Mouse (Mus musculus): ENCODE measurements around the gene Jph2. TPM values are rescaled to one million over a fixed set of nuclear protein-coding genes. Genes with fewer than 3 reads are reported as not detected.

Jph2 gene
- polyA plus RNA-seq (2014; fragmentation: Nextera tagmentation; extraction: Ambion mirVana), result 0.16 and 0.45 TPM in 2 replicates

DNA sequence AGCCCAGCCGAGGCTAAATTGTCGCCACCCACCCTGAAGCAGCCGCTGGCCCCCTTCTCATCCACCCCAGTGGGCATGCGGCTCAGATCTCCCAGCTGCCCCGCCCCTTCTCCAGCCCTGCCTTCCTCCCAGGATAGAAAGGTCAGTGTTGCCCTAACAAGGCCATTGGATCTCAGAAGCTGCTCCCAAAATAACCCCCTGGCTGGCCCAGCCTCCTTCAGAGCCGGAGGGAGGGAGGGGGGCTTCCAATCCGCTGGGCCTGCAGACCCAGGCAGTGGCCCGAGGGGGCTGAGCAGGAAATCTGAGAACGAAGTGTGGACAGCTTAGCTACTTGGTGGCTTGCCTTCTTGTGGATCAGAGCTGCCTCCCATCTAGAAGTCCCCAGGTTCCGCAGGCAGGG is at the start of gene Jph2:
Gene Jph2, minus strand, starts transcription at position 89 of the 400 bp plus-strand sequence.
- no peaks in the 10 kb centered on the region for H3K27me3 ChIP-seq (ENCODE audit: control insufficient read depth, insufficient read depth, low read length)
- peak within 1 kb of the TSS; percentile 48; the same call in 1 of the 2 replicates for H3K9ac ChIP-seq (ENCODE audit: low read length)
- peak; percentile 75 for ATAC-seq (ENCODE audit: insufficient number of reproducible peaks, low FRiP score, low TSS enrichment, low read depth)
- peak within 1 kb of the TSS; percentile 37 for H3K4me2 ChIP-seq (ENCODE audit: low read depth, severe bottlenecking)
- peaks cover 11% of the 10 kb centered on the region; the same call in 1 of the 2 replicates for H3K4me1 ChIP-seq (ENCODE audit: control insufficient read depth, insufficient read depth, low read length)
- H3K27ac ChIP-seq (replicated peaks; ENCODE audit: low read depth, low read length), result no peak within 1 kb of the TSS
- H3K36me3 ChIP-seq (ENCODE audit: control insufficient read depth, insufficient read depth, low read length), result no peaks in the 10 kb centered on the region
- peak within 1 kb of the TSS; percentile 6; the same call in 1 of the 2 replicates for H3K4me3 ChIP-seq (ENCODE audit: low read depth, low read length)
- DNase-seq (ENCODE audit: low spot score), result peak; percentile 71
- WGBS, result 9% methylated on average over 10 of the region's 10 CpGs
- no peaks in the 10 kb centered on the region for H3K9me3 ChIP-seq (ENCODE audit: control insufficient read depth, low read length)

DNA sequence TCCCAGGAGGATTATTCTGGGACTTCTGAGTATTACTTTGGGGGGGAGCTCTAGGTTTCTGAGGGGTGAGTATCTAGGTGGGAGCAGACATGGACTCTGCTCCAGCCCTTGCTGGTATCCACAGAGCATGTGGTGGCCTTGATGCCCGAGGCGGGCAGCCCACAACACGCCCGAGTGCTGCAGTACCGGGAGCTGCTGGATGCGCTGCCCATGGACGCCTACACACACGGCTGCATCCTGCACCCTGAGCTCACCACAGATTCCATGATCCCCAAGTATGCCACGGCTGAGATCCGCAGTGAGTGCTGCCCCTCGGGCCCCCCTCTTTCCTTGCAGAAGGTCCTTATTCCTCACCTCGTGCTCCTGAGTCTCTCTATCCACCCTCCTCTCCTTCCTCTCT is 49.6 kb upstream of the Jph2 start:
- WGBS, result 86% methylated on average over 12 of the region's 12 CpGs
- DNase-seq (ENCODE audit: low spot score), result no peak
- no peak overlapping the region for H3K27ac ChIP-seq (replicated peaks; ENCODE audit: low read depth, low read length)
- no peak for ATAC-seq (ENCODE audit: insufficient number of reproducible peaks, low FRiP score, low TSS enrichment, low read depth)
- H3K36me3 ChIP-seq (ENCODE audit: control insufficient read depth, insufficient read depth, low read length), result no peaks in the 10 kb centered on the region
- no peaks in the 10 kb centered on the region for H3K9me3 ChIP-seq (ENCODE audit: control insufficient read depth, low read length)
- H3K4me1 ChIP-seq (ENCODE audit: control insufficient read depth, insufficient read depth, low read length), result no peaks in the 10 kb centered on the region
- no peak overlapping the region for H3K9ac ChIP-seq (ENCODE audit: low read length)
- no peak overlapping the region for H3K4me3 ChIP-seq (ENCODE audit: low read depth, low read length)
- no peaks in the 10 kb centered on the region for H3K27me3 ChIP-seq (ENCODE audit: control insufficient read depth, insufficient read depth, low read length)
- no peak overlapping the region for H3K4me2 ChIP-seq (ENCODE audit: low read depth, severe bottlenecking)

DNA sequence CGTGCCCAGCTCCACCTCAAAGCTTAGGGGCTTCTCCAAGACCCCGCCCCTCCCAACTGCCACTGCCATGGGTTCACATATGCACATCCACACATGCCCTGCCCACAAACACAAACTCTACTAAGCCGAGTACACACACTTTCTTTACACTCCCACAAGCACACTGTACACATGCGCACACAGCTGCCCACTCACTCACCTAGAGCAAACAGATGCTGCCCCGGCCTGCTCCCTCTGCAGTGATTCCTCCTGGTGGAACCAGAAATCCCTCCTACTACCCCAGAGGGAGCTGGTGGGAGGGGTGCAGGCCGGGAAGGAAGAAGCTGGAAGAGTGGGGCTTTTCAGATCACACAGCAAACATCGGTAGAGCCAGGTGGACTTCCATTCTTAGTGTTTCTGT is 46.2 kb upstream of the Jph2 start:
- WGBS, result 66% methylated on average over 7 of the region's 7 CpGs
- Histone ChIP-seq H3K4me2 (ENCODE audit: low read depth, severe bottlenecking) (no peak overlapping the region), H3K9ac (ENCODE audit: low read length) (no peak overlapping the region), H3K36me3 (ENCODE audit: control insufficient read depth, insufficient read depth, low read length) (no peaks in the 10 kb centered on the region), H3K4me1 (ENCODE audit: control insufficient read depth, insufficient read depth, low read length) (no peaks in the 10 kb centered on the region), H3K9me3 (ENCODE audit: control insufficient read depth, low read length) (no peaks in the 10 kb centered on the region), H3K4me3 (ENCODE audit: low read depth, low read length) (no peak overlapping the region), H3K27ac (replicated peaks; ENCODE audit: low read depth, low read length) (no peak overlapping the region), H3K27me3 (ENCODE audit: control insufficient read depth, insufficient read depth, low read length) (peaks cover 2% of the 10 kb centered on the region)
- ATAC-seq (ENCODE audit: insufficient number of reproducible peaks, low FRiP score, low TSS enrichment, low read depth) (no peak), DNase-seq (ENCODE audit: low spot score) (no peak)

DNA sequence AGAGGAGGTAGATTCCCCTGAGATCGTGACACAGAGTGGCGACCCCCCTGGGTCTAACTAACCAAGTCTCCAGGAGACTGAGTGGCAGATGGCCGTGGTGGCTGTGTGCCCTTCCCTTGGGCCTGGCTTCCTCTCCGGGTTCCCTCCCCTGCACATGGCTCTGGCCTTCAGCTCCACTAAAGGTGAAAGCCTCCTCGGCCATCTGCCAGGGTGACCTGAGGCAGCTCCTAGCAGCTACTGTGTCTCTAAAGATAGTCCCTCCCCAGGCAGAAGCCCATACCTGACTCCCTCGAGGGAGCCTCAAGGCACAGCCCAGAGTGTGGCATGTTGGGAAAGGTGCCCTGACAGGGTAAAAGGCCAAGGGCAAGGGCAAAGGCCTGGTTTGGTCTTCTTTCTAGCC is 45.8 kb upstream of the Jph2 start:
- 74% methylated on average over 6 of the region's 6 CpGs for WGBS
- H3K27ac ChIP-seq (replicated peaks; ENCODE audit: low read depth, low read length), result no peak overlapping the region
- H3K9ac ChIP-seq (ENCODE audit: low read length), result no peak overlapping the region
- H3K4me3 ChIP-seq (ENCODE audit: low read depth, low read length), result no peak overlapping the region
- peaks cover 6% of the 10 kb centered on the region for H3K27me3 ChIP-seq (ENCODE audit: control insufficient read depth, insufficient read depth, low read length)
- no peaks in the 10 kb centered on the region for H3K36me3 ChIP-seq (ENCODE audit: control insufficient read depth, insufficient read depth, low read length)
- H3K4me1 ChIP-seq (ENCODE audit: control insufficient read depth, insufficient read depth, low read length), result peaks cover under 1% of the 10 kb centered on the region; the same call in 1 of the 2 replicates
- ATAC-seq (ENCODE audit: insufficient number of reproducible peaks, low FRiP score, low TSS enrichment, low read depth), result no peak
- no peaks in the 10 kb centered on the region for H3K9me3 ChIP-seq (ENCODE audit: control insufficient read depth, low read length)
- no peak for DNase-seq (ENCODE audit: low spot score)
- no peak overlapping the region for H3K4me2 ChIP-seq (ENCODE audit: low read depth, severe bottlenecking)

DNA sequence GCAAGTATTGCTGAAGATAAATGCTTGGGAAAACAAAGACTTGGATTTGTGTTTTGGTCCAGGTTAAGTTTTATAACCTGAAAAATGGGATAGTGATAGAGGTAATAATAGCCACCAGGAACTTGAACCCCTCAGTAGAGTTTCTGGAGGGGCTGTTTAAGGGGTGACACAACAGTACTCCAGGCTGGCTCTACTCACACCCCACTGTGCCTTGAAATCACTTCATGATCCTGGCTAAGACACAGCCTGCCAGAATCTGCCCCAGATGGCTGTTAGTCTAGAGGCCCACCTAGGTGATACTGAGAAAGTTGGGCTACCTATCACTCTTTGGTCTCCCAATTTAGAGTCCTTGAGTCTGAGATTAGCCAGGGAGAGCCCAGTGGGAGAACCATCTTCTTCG is 41.7 kb upstream of the Jph2 start:
- WGBS, result 76% methylated on average over 1 of the region's 1 CpGs
- no peaks in the 10 kb centered on the region for H3K9me3 ChIP-seq (ENCODE audit: control insufficient read depth, low read length)
- H3K27ac ChIP-seq (replicated peaks; ENCODE audit: low read depth, low read length), result no peak overlapping the region
- H3K4me3 ChIP-seq (ENCODE audit: low read depth, low read length), result no peak overlapping the region
- H3K36me3 ChIP-seq (ENCODE audit: control insufficient read depth, insufficient read depth, low read length), result no peaks in the 10 kb centered on the region
- ATAC-seq (ENCODE audit: insufficient number of reproducible peaks, low FRiP score, low TSS enrichment, low read depth) (no peak), DNase-seq (ENCODE audit: low spot score) (no peak)
- peaks cover 21% of the 10 kb centered on the region for H3K27me3 ChIP-seq (ENCODE audit: control insufficient read depth, insufficient read depth, low read length)
- no peak overlapping the region for H3K4me2 ChIP-seq (ENCODE audit: low read depth, severe bottlenecking)
- no peak overlapping the region for H3K9ac ChIP-seq (ENCODE audit: low read length)
- peaks cover 2% of the 10 kb centered on the region; the same call in 1 of the 2 replicates for H3K4me1 ChIP-seq (ENCODE audit: control insufficient read depth, insufficient read depth, low read length)

DNA sequence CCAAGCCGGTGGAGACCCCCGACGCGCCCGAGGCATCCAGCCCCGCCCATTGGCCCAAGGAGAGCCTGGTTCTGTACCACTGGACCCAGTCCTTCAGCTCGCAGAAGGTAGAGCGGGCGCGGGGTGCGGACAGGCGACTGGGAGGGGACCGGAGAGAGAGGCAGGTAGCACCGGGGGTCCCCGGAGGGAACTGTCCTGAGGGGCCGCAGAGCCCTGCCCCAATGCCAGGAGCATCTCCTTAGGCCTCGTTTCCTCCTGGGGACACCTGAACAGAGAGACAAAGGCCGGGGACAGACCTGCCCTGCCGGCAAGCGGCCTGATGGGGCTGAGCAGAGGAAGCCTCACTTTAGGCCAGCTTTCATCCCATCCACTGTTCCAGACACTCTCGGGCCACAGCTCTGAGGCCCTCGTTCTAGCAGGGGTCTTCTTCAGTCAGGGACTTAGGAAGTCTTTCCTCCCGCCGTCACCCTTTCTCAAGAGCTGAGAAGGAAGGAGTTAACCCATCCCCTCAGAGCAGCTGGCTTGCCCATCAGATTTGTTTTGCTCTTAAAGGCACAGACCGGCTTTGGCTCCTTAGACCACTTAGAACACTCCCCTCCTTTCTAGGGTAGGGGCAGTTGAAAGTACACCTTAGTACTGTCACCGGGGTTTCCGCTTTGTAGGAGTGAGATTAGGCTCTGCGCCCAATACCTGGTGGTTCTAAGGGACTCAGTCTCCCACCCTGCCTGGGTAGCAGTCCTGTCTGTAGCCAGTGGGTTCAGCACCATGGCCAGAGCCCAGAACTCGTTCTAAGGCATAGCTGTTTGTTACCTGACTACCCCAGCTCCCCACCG is 41.0 kb upstream of the Jph2 start:
- H3K4me2 ChIP-seq (ENCODE audit: low read depth, severe bottlenecking), result peak overlapping the region; percentile 27; the same call in 1 of the 2 replicates
- peak overlapping the region; percentile 15; the same call in 1 of the 2 replicates for H3K4me3 ChIP-seq (ENCODE audit: low read depth, low read length)
- 3% methylated on average over 30 of the region's 30 CpGs for WGBS
- no peak for ATAC-seq (ENCODE audit: insufficient number of reproducible peaks, low FRiP score, low TSS enrichment, low read depth)
- no peak overlapping the region for H3K9ac ChIP-seq (ENCODE audit: low read length)
- no peaks in the 10 kb centered on the region for H3K9me3 ChIP-seq (ENCODE audit: control insufficient read depth, low read length)
- H3K27ac ChIP-seq (replicated peaks; ENCODE audit: low read depth, low read length), result no peak overlapping the region
- peak; percentile 87 for DNase-seq (ENCODE audit: low spot score)
- peaks cover 2% of the 10 kb centered on the region; the same call in 1 of the 2 replicates for H3K4me1 ChIP-seq (ENCODE audit: control insufficient read depth, insufficient read depth, low read length)
- no peaks in the 10 kb centered on the region for H3K36me3 ChIP-seq (ENCODE audit: control insufficient read depth, insufficient read depth, low read length)
- H3K27me3 ChIP-seq (ENCODE audit: control insufficient read depth, insufficient read depth, low read length), result peaks cover 21% of the 10 kb centered on the region

DNA sequence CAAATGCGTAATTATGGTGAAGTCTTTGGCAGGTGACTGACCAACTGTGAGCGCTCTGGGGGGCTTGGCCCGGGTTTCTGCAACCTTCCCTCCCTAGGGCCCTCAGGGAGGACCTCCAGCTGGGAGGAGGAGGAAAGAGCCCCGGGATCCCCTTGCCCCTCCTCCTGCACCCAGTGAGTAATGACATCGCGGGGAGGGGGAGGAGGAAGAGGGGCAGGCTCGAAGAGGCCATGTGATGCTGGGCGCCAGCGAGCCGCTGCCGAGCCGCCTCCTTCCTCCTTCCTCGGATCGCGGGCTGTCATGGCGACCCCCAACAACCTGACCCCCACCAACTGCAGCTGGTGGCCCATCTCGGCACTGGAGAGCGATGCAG is 40.4 kb upstream of the Jph2 start, which contains the start of gene Gdap1l1:
Gene Gdap1l1, plus strand, starts transcription at position 231 of the 373 bp plus-strand sequence.
- H3K4me3 ChIP-seq (ENCODE audit: low read depth, low read length), result peak within 1 kb of the TSS; percentile 15; the same call in 1 of the 2 replicates
- H3K27ac ChIP-seq (replicated peaks; ENCODE audit: low read depth, low read length), result no peak within 1 kb of the TSS
- ATAC-seq (ENCODE audit: insufficient number of reproducible peaks, low FRiP score, low TSS enrichment, low read depth) (no peak), DNase-seq (ENCODE audit: low spot score) (no peak)
- 3% methylated on average over 6 of the region's 18 CpGs for WGBS
- no peaks in the 10 kb centered on the region for H3K36me3 ChIP-seq (ENCODE audit: control insufficient read depth, insufficient read depth, low read length)
- peak within 1 kb of the TSS; percentile 27; the same call in 1 of the 2 replicates for H3K4me2 ChIP-seq (ENCODE audit: low read depth, severe bottlenecking)
- peaks cover 2% of the 10 kb centered on the region; the same call in 1 of the 2 replicates for H3K4me1 ChIP-seq (ENCODE audit: control insufficient read depth, insufficient read depth, low read length)
- H3K9ac ChIP-seq (ENCODE audit: low read length), result no peak within 1 kb of the TSS
- H3K9me3 ChIP-seq (ENCODE audit: control insufficient read depth, low read length), result no peaks in the 10 kb centered on the region
- H3K27me3 ChIP-seq (ENCODE audit: control insufficient read depth, insufficient read depth, low read length), result peaks cover 21% of the 10 kb centered on the region

DNA sequence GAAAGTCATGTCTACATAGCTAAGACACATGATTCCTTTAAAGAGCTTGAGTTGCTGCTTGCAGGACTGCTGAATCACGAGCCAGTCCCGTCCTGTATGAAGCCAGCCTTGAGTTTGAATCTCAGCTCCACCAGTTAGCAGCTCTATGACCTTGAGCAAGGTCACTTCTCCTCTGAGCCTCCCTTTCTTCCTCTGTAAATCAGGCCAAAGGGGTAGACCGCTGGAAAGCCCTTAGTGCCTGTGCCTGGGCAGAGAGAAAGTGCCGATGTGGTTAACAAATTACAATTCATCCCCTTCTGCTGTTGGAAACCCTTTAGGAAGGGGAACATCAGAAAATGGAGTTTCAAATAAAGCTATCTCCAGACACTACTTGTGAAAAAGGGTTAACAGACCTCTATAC is 40.0 kb upstream of the Jph2 start:
- ATAC-seq (ENCODE audit: insufficient number of reproducible peaks, low FRiP score, low TSS enrichment, low read depth) (no peak), DNase-seq (ENCODE audit: low spot score) (no peak)
- no peak overlapping the region for H3K9ac ChIP-seq (ENCODE audit: low read length)
- no peaks in the 10 kb centered on the region for H3K36me3 ChIP-seq (ENCODE audit: control insufficient read depth, insufficient read depth, low read length)
- peaks cover 21% of the 10 kb centered on the region for H3K27me3 ChIP-seq (ENCODE audit: control insufficient read depth, insufficient read depth, low read length)
- H3K9me3 ChIP-seq (ENCODE audit: control insufficient read depth, low read length), result no peaks in the 10 kb centered on the region
- 50% methylated on average over 4 of the region's 4 CpGs for WGBS
- H3K4me3 ChIP-seq (ENCODE audit: low read depth, low read length), result no peak overlapping the region
- peaks cover 2% of the 10 kb centered on the region; the same call in 1 of the 2 replicates for H3K4me1 ChIP-seq (ENCODE audit: control insufficient read depth, insufficient read depth, low read length)
- no peak overlapping the region; the same call in 1 of the 2 replicates for H3K4me2 ChIP-seq (ENCODE audit: low read depth, severe bottlenecking)
- H3K27ac ChIP-seq (replicated peaks; ENCODE audit: low read depth, low read length), result no peak overlapping the region

Data from limb, embryonic 11.5 days (tissue).